In genomic region chr4:143383646-143384045, GRCm38 (mm10) we compare ENCODE assay signal across 16 mouse cellular contexts. TPM values are rescaled to one million over a fixed set of nuclear protein-coding genes. Genes with fewer than 3 reads are reported as not detected.
DNase-seq lines count a peak whose midpoint lies in the region; ATAC-seq and TF ChIP-seq lines count a peak whose summit lies in the region.
"Had no signal": no experiment of that assay in that cellular context is flagged by ENCODE, and none has a peak within 500 bp of the region (broad histone marks: within the 10 kb centered on the region; RNA-seq: fewer than 3 reads in every experiment).

No protein-coding gene starts in this region.

- H3K4me1 ChIP-seq in forebrain, postnatal 0 days (ENCODE audit: insufficient read depth): no peaks in the 10 kb centered on the region
- peaks cover 13% of the 10 kb centered on the region for H3K4me1 ChIP-seq in forebrain, embryonic 13.5 days
- no peaks in the 10 kb centered on the region for H3K4me1 ChIP-seq in liver, postnatal 0 days (ENCODE audit: insufficient read depth)
- H3K4me1 ChIP-seq in liver, embryonic 11.5 days (replicated peaks; ENCODE audit: control insufficient read depth, insufficient read depth, low read length): no peaks in the 10 kb centered on the region
- H3K4me1 ChIP-seq in ES-Bruce4 (ENCODE audit: control insufficient read depth, insufficient read depth, low read length): no peaks in the 10 kb centered on the region
- H3K4me1 ChIP-seq: lung, embryonic 15.5 days had no signal

- H3K36me3 ChIP-seq in forebrain, postnatal 0 days (ENCODE audit: insufficient read depth): no peaks in the 10 kb centered on the region
- no peaks in the 10 kb centered on the region for H3K36me3 ChIP-seq in forebrain, embryonic 13.5 days (ENCODE audit: poor library complexity, severe bottlenecking)
- H3K36me3 ChIP-seq in liver, postnatal 0 days (replicated peaks; ENCODE audit: insufficient read depth, low read length): no peaks in the 10 kb centered on the region
- H3K36me3 ChIP-seq in liver, embryonic 11.5 days (ENCODE audit: control insufficient read depth, insufficient read depth, low read length): no peaks in the 10 kb centered on the region
- H3K36me3 ChIP-seq in ES-Bruce4 (ENCODE audit: control insufficient read depth, insufficient read depth, low read length, poor library complexity, severe bottlenecking): no peaks in the 10 kb centered on the region
- H3K36me3 ChIP-seq: heart, embryonic 13.5 days; lung, embryonic 15.5 days had no signal

- no peaks in the 10 kb centered on the region for H3K9me3 ChIP-seq in forebrain, postnatal 0 days (ENCODE audit: low read length)
- no peaks in the 10 kb centered on the region for H3K9me3 ChIP-seq in forebrain, embryonic 13.5 days (replicated peaks)
- H3K9me3 ChIP-seq in liver, postnatal 0 days (ENCODE audit: low read length): no peaks in the 10 kb centered on the region
- H3K9me3 ChIP-seq in liver, embryonic 11.5 days (ENCODE audit: control insufficient read depth, low read length): no peaks in the 10 kb centered on the region
- H3K9me3 ChIP-seq in ES-Bruce4 (replicated peaks; ENCODE audit: control insufficient read depth, insufficient read depth, low read length, poor library complexity, severe bottlenecking): no peaks in the 10 kb centered on the region
- H3K9me3 ChIP-seq: heart, embryonic 13.5 days; lung, embryonic 15.5 days had no signal

- H3K9ac ChIP-seq in forebrain, postnatal 0 days: no peak overlapping the region
- H3K9ac ChIP-seq in forebrain, embryonic 13.5 days: no peak overlapping the region
- no peak overlapping the region for H3K9ac ChIP-seq in liver, postnatal 0 days (replicated peaks)
- H3K9ac ChIP-seq in liver, embryonic 11.5 days (ENCODE audit: low read depth, low read length): no peak overlapping the region
- H3K9ac ChIP-seq in ES-Bruce4 (ENCODE audit: low read depth, poor library complexity, severe bottlenecking): no peak overlapping the region
- H3K9ac ChIP-seq: heart, embryonic 13.5 days; lung, embryonic 15.5 days had no signal

- H3K4me3 ChIP-seq in forebrain, postnatal 0 days (ENCODE audit: low read depth, low read length): no peak overlapping the region
- no peak overlapping the region for H3K4me3 ChIP-seq in forebrain, embryonic 13.5 days
- H3K4me3 ChIP-seq in liver, postnatal 0 days (ENCODE audit: low read depth, low read length): no peak overlapping the region
- no peak overlapping the region for H3K4me3 ChIP-seq in liver, embryonic 11.5 days (ENCODE audit: low read depth, low read length)
- no peak overlapping the region for H3K4me3 ChIP-seq in ES-Bruce4 (ENCODE audit: low read depth, low read length)
- H3K4me3 ChIP-seq: heart, embryonic 13.5 days; lung, embryonic 15.5 days; myocyte had no signal

- no peak for DNase-seq in forebrain, postnatal 0 days
- DNase-seq in liver, postnatal 0 days: no peak
- DNase-seq in liver, embryonic 11.5 days (ENCODE audit: low spot score): no peak
- peak; percentile 42 for DNase-seq in embryo, embryonic 11 days
- no peak for DNase-seq in urinary bladder, postnatal 25 days (ENCODE audit: low spot score)
- no peak for DNase-seq in adrenal gland, adult 18-20 months (ENCODE audit: low spot score in 2 of 2)
- DNase-seq: adrenal gland, postnatal 25 days; kidney, adult 18-20 months; right cerebral cortex, adult 18-20 months; thymus, adult 18-20 months had no signal

- WGBS in forebrain, postnatal 0 days: 49% methylated on average over 4 of the region's 4 CpGs
- WGBS in forebrain, embryonic 13.5 days: 40% methylated on average over 4 of the region's 4 CpGs
- WGBS in liver, postnatal 0 days (ENCODE audit: insufficient replicate concordance): 39% methylated on average over 4 of the region's 4 CpGs
- 47% methylated on average over 4 of the region's 4 CpGs for WGBS in liver, embryonic 11.5 days

- TF ChIP-seq CTCF in forebrain, postnatal 0 days (IDR thresholded peaks at IDR 0.05; ENCODE audit: low read depth): peak; percentile 53
- peak; percentile 27; the same call in 1 of the 2 replicates for TF ChIP-seq CTCF in liver, postnatal 0 days (IDR thresholded peaks at IDR 0.05; ENCODE audit: low read depth)
- TF ChIP-seq CTCF in ES-Bruce4 (IDR thresholded peaks at IDR 0.05; ENCODE audit: low read depth, low read length): peak; percentile 40

- ATAC-seq in forebrain, postnatal 0 days: no peak
- ATAC-seq in forebrain, embryonic 13.5 days: no peak
- no peak for ATAC-seq in liver, postnatal 0 days
- ATAC-seq in liver, embryonic 11.5 days (replicated peaks; ENCODE audit: low FRiP score): no peak

- no peak overlapping the region for H3K4me2 ChIP-seq in forebrain, postnatal 0 days (ENCODE audit: low read depth)
- H3K4me2 ChIP-seq in forebrain, embryonic 13.5 days: no peak overlapping the region
- no peak overlapping the region for H3K4me2 ChIP-seq in liver, postnatal 0 days (ENCODE audit: low read depth, low read length)
- H3K4me2 ChIP-seq in liver, embryonic 11.5 days: no peak overlapping the region
- H3K4me2 ChIP-seq: heart, embryonic 13.5 days; lung, embryonic 15.5 days had no signal

- TF ChIP-seq EP300 in liver, postnatal 0 days (IDR thresholded peaks at IDR 0.05; ENCODE audit: low read depth): no peak
- no peak for TF ChIP-seq EP300 in ES-Bruce4 (IDR thresholded peaks at IDR 0.05; ENCODE audit: insufficient read depth, low read depth, low read length)

- no peak for TF ChIP-seq POLR2A in ES-Bruce4 (IDR thresholded peaks at IDR 0.05; ENCODE audit: insufficient read depth, low read length)

- H3K27me3 ChIP-seq in forebrain, postnatal 0 days (ENCODE audit: insufficient read depth, low read length): no peaks in the 10 kb centered on the region
- H3K27me3 ChIP-seq in forebrain, embryonic 13.5 days: no peaks in the 10 kb centered on the region
- H3K27me3 ChIP-seq in liver, postnatal 0 days (ENCODE audit: insufficient read depth, low read length): 0 out of 2 replicates have a peak, but pooled peaks cover 2% of the 10 kb centered on the region
- H3K27me3 ChIP-seq in liver, embryonic 11.5 days (replicated peaks; ENCODE audit: control insufficient read depth, insufficient read depth, low read length): no peaks in the 10 kb centered on the region
- no peaks in the 10 kb centered on the region for H3K27me3 ChIP-seq in ES-Bruce4 (ENCODE audit: control insufficient read depth, insufficient read depth, low read length, poor library complexity, severe bottlenecking)

- H3K27ac ChIP-seq in forebrain, postnatal 0 days (ENCODE audit: low read depth, low read length): no peak overlapping the region
- no peak overlapping the region for H3K27ac ChIP-seq in forebrain, embryonic 13.5 days
- no peak overlapping the region for H3K27ac ChIP-seq in liver, postnatal 0 days (ENCODE audit: low read depth)
- H3K27ac ChIP-seq in liver, embryonic 11.5 days (ENCODE audit: low read depth, low read length): no peak overlapping the region
- no peak overlapping the region for H3K27ac ChIP-seq in ES-Bruce4 (ENCODE audit: insufficient read depth, low read length)
- H3K27ac ChIP-seq: heart, embryonic 13.5 days; lung, embryonic 15.5 days had no signal

RNA-seq across cellular contexts. Expression of gene Pramel1, which starts 10.6 kb away (rescaled TPM):
- total RNA-seq in forebrain, postnatal 0 days (2014; rRNA removed): not detected in 2 replicates
- not detected in 2 replicates for polyA plus RNA-seq in forebrain, postnatal 0 days (2015; fragmentation: Nextera tagmentation; extraction: Ambion mirVana)
- polyA plus RNA-seq in forebrain, embryonic 13.5 days (2015; fragmentation: Nextera tagmentation; extraction: Ambion mirVana): not detected in 2 replicates
- not detected in 2 replicates for polyA plus RNA-seq in liver, postnatal 0 days (2015; fragmentation: Nextera tagmentation; extraction: Ambion mirVana)
- polyA plus RNA-seq in liver, embryonic 11.5 days (2014; fragmentation: Nextera tagmentation; extraction: Ambion mirVana): not detected in 2 replicates
- 2.0 and 2.1 TPM in 2 replicates for polyA plus RNA-seq in ES-Bruce4 (2011; ENCODE audit: insufficient read depth, insufficient read length, low read depth, missing spikeins)
- total RNA-seq in adrenal gland, adult 18-20 months (2021): not detected
- total RNA-seq: adrenal gland, postnatal 25 days had no signal
- polyA plus RNA-seq: forebrain, embryonic 11.5 days; heart, embryonic 13.5 days; lung, embryonic 15.5 days; myocyte had no signal

RNA-seq across cellular contexts. Expression of gene Pramef8, which starts 28.6 kb away (rescaled TPM):
- total RNA-seq in forebrain, postnatal 0 days (2014; rRNA removed): 38.3 and 49.5 TPM in 2 replicates
- polyA plus RNA-seq in forebrain, postnatal 0 days (2015; fragmentation: Nextera tagmentation; extraction: Ambion mirVana): 17.3 and 17.4 TPM in 2 replicates
- polyA plus RNA-seq in forebrain, embryonic 13.5 days (2015; fragmentation: Nextera tagmentation; extraction: Ambion mirVana): 24.3 and 24.4 TPM in 2 replicates
- polyA plus RNA-seq in liver, postnatal 0 days (2015; fragmentation: Nextera tagmentation; extraction: Ambion mirVana): 2.5 and 3.3 TPM in 2 replicates
- 9.0 and 11.5 TPM in 2 replicates for polyA plus RNA-seq in liver, embryonic 11.5 days (2014; fragmentation: Nextera tagmentation; extraction: Ambion mirVana)
- polyA plus RNA-seq in ES-Bruce4 (2011; ENCODE audit: insufficient read depth, insufficient read length, low read depth, missing spikeins): 15.5 and 21.7 TPM in 2 replicates
- total RNA-seq in adrenal gland, adult 18-20 months (2021): 10 to 100 TPM in 1 of 2 experiments, 1 to 10 TPM in 1; 9.3 to 10.7 TPM

RNA-seq across cellular contexts. Expression of gene Lrrc38, which starts 34.1 kb away (rescaled TPM):
- total RNA-seq in forebrain, postnatal 0 days (2014; rRNA removed): 0.08 and 0.29 TPM in 2 replicates
- 0.35 and 0.43 TPM in 2 replicates for polyA plus RNA-seq in forebrain, postnatal 0 days (2015; fragmentation: Nextera tagmentation; extraction: Ambion mirVana)
- polyA plus RNA-seq in forebrain, embryonic 13.5 days (2015; fragmentation: Nextera tagmentation; extraction: Ambion mirVana): not detected in 2 replicates
- polyA plus RNA-seq in liver, postnatal 0 days (2015; fragmentation: Nextera tagmentation; extraction: Ambion mirVana): not detected in 2 replicates
- not detected in 2 replicates for polyA plus RNA-seq in liver, embryonic 11.5 days (2014; fragmentation: Nextera tagmentation; extraction: Ambion mirVana)
- not detected in 2 replicates for polyA plus RNA-seq in ES-Bruce4 (2011; ENCODE audit: insufficient read depth, insufficient read length, low read depth, missing spikeins)
- under 1 TPM in 1 of 2 experiments, not detected in 1; 0.43 TPM for total RNA-seq in adrenal gland, adult 18-20 months (2021)
- total RNA-seq: adrenal gland, postnatal 25 days had no signal
- polyA plus RNA-seq: forebrain, embryonic 11.5 days; myocyte had no signal
